Mouse (Mus musculus) heart, adult 8-10 months (tissue): Measurements from ENCODE around the gene Fthl17c. TPM values are rescaled to one million over a fixed set of nuclear protein-coding genes. Genes with fewer than 3 reads are reported as not detected.
"Not testable (repeated sequence)": the region's sequence is repeated elsewhere in the genome, so short reads cannot be mapped to it uniquely, and the experiment has no call there.

Experiments
- DNase-seq: peaks from one replicate; pipeline ENCODE4 v3.0.0; 2022; ENCODE audit warnings: low spot score
- total RNA-seq, 4 experiments: library from RNA; stranded (reverse); gene quantifications; 2 replicates each; pipeline ENCODE4 v1.2.4; 2022

Gene Fthl17c
- not detected for total RNA-seq

GRCm38 (mm10) chrX:8976459-8976858, at the start of gene Fthl17c:
Fthl17c (minus strand) TSS chrX:8976559.
- not testable (repeated sequence) for DNase-seq

- no peak for DNase-seq
These were observed 43.1 kb upstream of the Fthl17c start for GRCm38 (mm10) chrX:9019481-9019880.

GRCm38 (mm10) chrX:9016079-9016478, 39.7 kb upstream of the Fthl17c start:
- DNase-seq: no peak

- not testable (repeated sequence) for DNase-seq
These were observed 10.3 kb upstream of the Fthl17c start, which contains the start of gene Fthl17d for GRCm38 (mm10) chrX:8986655-8987054. Fthl17d (minus strand) TSS chrX:8986755.

GRCm38 (mm10) chrX:8964618-8965017, 11.7 kb downstream of the Fthl17c start:
- not testable (repeated sequence) for DNase-seq

GRCm38 (mm10) chrX:8962875-8963274, 13.5 kb downstream of the Fthl17c start, which contains the start of gene Fthl17b:
Fthl17b (minus strand) TSS chrX:8962975.
- not testable (repeated sequence) for DNase-seq

- peak; percentile 72 for DNase-seq
These were observed 28.1 kb downstream of the Fthl17c start for GRCm38 (mm10) chrX:8948130-8948805.

- no peak for DNase-seq
These were observed 32.3 kb downstream of the Fthl17c start for GRCm38 (mm10) chrX:8944041-8944440.

GRCm38 (mm10) chrX:8927308-8927707, 49.1 kb downstream of the Fthl17c start:
- no peak for DNase-seq

Other genes starting within 250 kb of the Fthl17c start
- gene Ssx9, start 228.1 kb downstream of the Fthl17c start, total RNA-seq: not detected
- not detected for gene Ssxb5, start 172.9 kb downstream of the Fthl17c start, total RNA-seq
- gene Gm6592, start 132.6 kb downstream of the Fthl17c start, total RNA-seq: not detected
- not detected for gene Gm5751, start 102.3 kb downstream of the Fthl17c start, total RNA-seq
- gene B630019K06Rik, start 84.2 kb downstream of the Fthl17c start, total RNA-seq: 1 to 10 TPM in 3 of 4 experiments, under 1 TPM in 1; 0.80 to 1.2 (median 1.0) TPM
- not detected for gene Fthl17b, start 13.6 kb downstream of the Fthl17c start, total RNA-seq
- gene Fthl17d, start 10.2 kb upstream of the Fthl17c start, total RNA-seq: not detected
- not detected for gene Fthl17e, start 56.9 kb upstream of the Fthl17c start, total RNA-seq
- gene Fthl17f, start 86.5 kb upstream of the Fthl17c start, total RNA-seq: not detected
- not detected for gene 4930402K13Rik, start 128.0 kb upstream of the Fthl17c start, total RNA-seq
- 1 to 10 TPM; 2.7 to 6.0 (median 5.0) TPM for gene Lancl3, start 223.3 kb upstream of the Fthl17c start, total RNA-seq